Mouse (Mus musculus) hindbrain, postnatal 0 days (tissue): ENCODE results near the gene Rhot2. TPM values are rescaled to one million over a fixed set of nuclear protein-coding genes. Genes with fewer than 3 reads are reported as not detected.
A peak's percentile ranks its signal among the peaks of the same experiment; 100 is the strongest.

Experiments
- ATAC-seq: fragments of 200-750 bp; cut with Nextera tagmentation; 2 replicates; pipeline ENCODE4 v1.8.0; 2017; ENCODE audit warnings: mild to moderate bottlenecking, moderate TSS enrichment, moderate library complexity
- DNase-seq: peaks from one replicate; pipeline ENCODE4 v3.0.0-alpha.2; 2015; ENCODE audit warnings: low spot score
- H3K27ac ChIP-seq: fragments of 300-500 bp; sonication (generic); 2 replicates; pipeline ENCODE4 v1.5.1; 2014; ENCODE audit warnings: mild to moderate bottlenecking
- H3K27me3 ChIP-seq: fragments of 300-500 bp; sonication (generic); 2 replicates; pipeline ENCODE4 v1.6.1; 2014; ENCODE audit warnings: low read length, mixed read lengths; ENCODE audit not compliant: insufficient read depth
- H3K36me3 ChIP-seq: fragments of 300-500 bp; sonication (generic); 2 replicates; pipeline ENCODE4 v1.6.1; 2014; ENCODE audit warnings: low read length, mixed read lengths; ENCODE audit not compliant: insufficient read depth
- H3K4me1 ChIP-seq: fragments of 300-500 bp; sonication (generic); 2 replicates; pipeline ENCODE4 v1.6.1; 2014; ENCODE audit warnings: antibody characterized with exemption, low read length, mixed read lengths; ENCODE audit not compliant: insufficient read depth
- H3K4me2 ChIP-seq: fragments of 300-500 bp; sonication (generic); 2 replicates; pipeline ENCODE4 v1.6.1; 2014; ENCODE audit warnings: low read depth, mild to moderate bottlenecking, low read length, moderate library complexity, mixed read lengths
- H3K4me3 ChIP-seq: fragments of 300-500 bp; sonication (generic); 2 replicates; pipeline ENCODE4 v1.5.1; 2014; ENCODE audit warnings: low read length
- H3K9ac ChIP-seq: fragments of 300-500 bp; sonication (generic); replicated peaks from 2 replicates; pipeline ENCODE4 v1.6.1; 2014; ENCODE audit warnings: mild to moderate bottlenecking, low read length, moderate library complexity, mixed read lengths
- H3K9me3 ChIP-seq: fragments of 300-500 bp; sonication (generic); 2 replicates; pipeline ENCODE4 v1.6.1; 2016; ENCODE audit warnings: low read length, mixed read lengths
- CTCF ChIP-seq: IDR thresholded peaks from 2 replicates; pipeline ENCODE4 v1.5.1; 2016; ENCODE audit warnings: antibody characterized with exemption, control low read depth, low read depth
- WGBS: fragments of 180-500 bp; shearing (Covaris S2); extraction: QIAGEN DNeasy Blood & Tissue Kit; methylation state at CpG from one replicate; pipeline ENCODE4 v1.1.7; 2014; 5-methylcytosine and 5-hydroxymethylcytosine counted together
- polyA plus RNA-seq: library from polyadenylated mRNA; unstranded; fragments of >200 nt; fragmentation: Nextera tagmentation; extraction: Ambion mirVana; gene quantifications from 2 replicates; pipeline ENCODE4 v1.2.1, GENCODE M21; 2015
- total RNA-seq: library from RNA; depleted of rRNA; stranded (reverse); fragments of >200 nt; gene quantifications from 2 replicates; pipeline ENCODE4 v1.2.3, GENCODE M21; 2014

The Rhot2 gene
- total and polyA plus RNA-seq, 2 experiments from 2014 or later, result 15.8 to 39.8 TPM

DNA sequence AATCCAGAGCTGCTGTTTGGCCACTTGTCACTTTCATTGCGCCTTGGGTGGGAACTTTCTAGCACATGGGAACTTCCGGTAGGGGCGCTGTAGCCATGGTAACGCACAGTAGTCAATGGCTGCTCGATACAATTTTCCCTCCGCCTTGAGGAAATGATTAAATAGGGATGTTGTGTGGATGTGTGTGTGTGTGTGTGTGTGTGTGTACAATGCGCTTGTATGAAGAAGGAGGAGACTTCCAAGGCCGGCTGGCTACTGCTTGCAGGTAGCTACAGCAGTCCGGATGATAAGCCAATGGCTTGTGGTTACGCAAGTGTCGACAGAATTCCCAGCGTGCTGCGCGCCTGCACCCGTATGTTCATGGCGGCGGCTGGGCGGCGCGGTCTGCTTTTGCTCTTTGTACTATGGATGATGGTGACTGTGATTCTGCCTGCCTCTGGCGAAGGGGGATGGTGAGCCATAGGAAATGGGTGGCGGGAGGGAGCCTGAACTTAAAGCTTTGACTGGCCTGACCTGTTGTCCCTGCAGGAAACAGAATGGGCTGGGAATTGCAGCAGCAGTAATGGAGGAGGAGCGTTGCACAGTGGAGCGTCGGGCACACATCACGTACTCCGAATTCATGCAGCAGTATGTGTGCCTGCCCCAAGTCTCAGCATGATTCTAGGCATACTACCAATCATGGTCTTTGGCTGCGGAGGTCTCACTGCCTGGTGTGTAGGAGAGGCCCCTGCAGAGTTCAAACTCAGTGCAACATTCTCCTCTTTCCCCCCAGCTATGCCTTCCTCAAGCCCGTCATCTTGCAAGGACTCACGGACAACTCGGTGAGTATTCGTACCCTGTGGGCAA, 15.7 kb downstream of the Rhot2 start, which contains the start of gene Jmjd8:
Gene Jmjd8 (plus strand): TSS at position 156 of the 846 bp plus-strand sequence.
- ATAC-seq, result peak; percentile 67
- peak within 1 kb of the TSS; percentile 46 for H3K4me3 ChIP-seq
- H3K9ac ChIP-seq, result peak within 1 kb of the TSS; percentile 80
- peak within 1 kb of the TSS; percentile 96 for H3K27ac ChIP-seq
- peak within 1 kb of the TSS; percentile 80 for H3K4me2 ChIP-seq
- peaks cover 34% of the 10 kb centered on the region for H3K4me1 ChIP-seq
- no peaks in the 10 kb centered on the region for H3K27me3 ChIP-seq
- peak; percentile 72 for TF ChIP-seq CTCF
- peaks cover 25% of the 10 kb centered on the region; the same call in 1 of the 2 replicates for H3K36me3 ChIP-seq
- DNase-seq, result peak; percentile 94
- no peaks in the 10 kb centered on the region for H3K9me3 ChIP-seq
- WGBS, result under 1% methylated on average over 32 of the region's 32 CpGs

DNA sequence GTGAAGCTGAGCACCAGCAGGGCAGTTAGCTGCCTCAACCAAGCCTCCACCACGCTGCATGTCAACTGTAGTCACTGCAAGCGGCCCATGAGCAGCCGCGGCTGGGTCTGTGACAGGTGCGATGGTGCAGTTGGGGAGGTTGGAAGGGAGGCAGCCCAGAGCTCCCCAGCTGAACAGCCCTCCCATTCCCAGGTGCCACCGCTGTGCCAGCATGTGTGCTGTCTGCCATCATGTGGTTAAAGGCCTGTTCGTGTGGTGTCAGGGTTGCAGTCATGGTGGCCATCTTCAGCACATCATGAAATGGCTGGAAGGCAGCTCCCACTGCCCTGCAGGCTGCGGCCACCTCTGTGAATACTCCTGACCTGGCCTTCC, 16.4 kb downstream of the Rhot2 start:
- DNase-seq (no peak), ATAC-seq (no peak)
- 75% methylated on average over 8 of the region's 8 CpGs for WGBS
- no peak for TF ChIP-seq CTCF
- Histone ChIP-seq H3K27ac (peak overlapping the region; percentile 96), H3K9me3 (no peaks in the 10 kb centered on the region), H3K27me3 (no peaks in the 10 kb centered on the region), H3K4me1 (peaks cover 35% of the 10 kb centered on the region), H3K4me3 (peak overlapping the region; percentile 46), H3K4me2 (peak overlapping the region; percentile 80), H3K9ac (peak overlapping the region; percentile 80), H3K36me3 (peaks cover 25% of the 10 kb centered on the region; the same call in 1 of the 2 replicates)

DNA sequence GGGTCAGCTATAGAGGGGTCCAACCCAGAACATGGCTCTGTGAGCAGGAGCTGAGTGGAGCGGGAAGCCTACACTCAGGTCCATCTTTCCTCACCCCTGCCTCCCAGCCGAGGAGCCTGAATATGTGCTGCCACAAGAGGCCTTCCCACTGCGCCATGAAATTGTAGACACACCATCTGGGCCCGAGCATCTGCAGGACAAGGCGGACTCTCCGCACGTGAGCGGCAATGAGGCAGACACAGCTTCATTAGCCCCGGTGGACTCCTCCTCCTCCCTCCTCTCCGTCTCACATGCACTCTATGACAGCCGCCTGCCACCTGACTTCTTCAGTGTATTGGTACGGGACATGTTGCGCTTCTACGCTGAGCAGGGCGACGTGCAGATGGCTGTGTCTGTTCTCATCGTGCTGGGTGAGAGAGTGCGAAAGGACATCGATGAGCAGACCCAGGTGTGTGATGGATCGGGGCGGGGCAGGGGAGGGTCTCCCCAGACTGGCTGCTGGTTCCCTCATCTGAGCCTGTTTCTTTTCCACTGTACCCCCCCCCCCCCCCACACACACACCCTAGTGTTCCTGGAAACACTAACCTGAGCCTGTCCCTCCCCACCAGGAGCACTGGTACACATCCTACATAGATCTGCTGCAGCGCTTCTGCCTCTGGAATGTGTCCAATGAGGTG, 17.0 kb downstream of the Rhot2 start:
- peaks cover 25% of the 10 kb centered on the region; the same call in 1 of the 2 replicates for H3K36me3 ChIP-seq
- H3K4me1 ChIP-seq, result peaks cover 35% of the 10 kb centered on the region
- no peak overlapping the region for H3K4me2 ChIP-seq
- DNase-seq, result no peak
- H3K27ac ChIP-seq, result peak overlapping the region; percentile 96; the same call in 1 of the 2 replicates
- ATAC-seq, result no peak
- no peak for TF ChIP-seq CTCF
- H3K9ac ChIP-seq, result peak overlapping the region; percentile 80; the same call in 1 of the 2 replicates
- no peaks in the 10 kb centered on the region for H3K9me3 ChIP-seq
- no peaks in the 10 kb centered on the region for H3K27me3 ChIP-seq
- 86% methylated on average over 22 of the region's 22 CpGs for WGBS
- H3K4me3 ChIP-seq, result no peak overlapping the region

DNA sequence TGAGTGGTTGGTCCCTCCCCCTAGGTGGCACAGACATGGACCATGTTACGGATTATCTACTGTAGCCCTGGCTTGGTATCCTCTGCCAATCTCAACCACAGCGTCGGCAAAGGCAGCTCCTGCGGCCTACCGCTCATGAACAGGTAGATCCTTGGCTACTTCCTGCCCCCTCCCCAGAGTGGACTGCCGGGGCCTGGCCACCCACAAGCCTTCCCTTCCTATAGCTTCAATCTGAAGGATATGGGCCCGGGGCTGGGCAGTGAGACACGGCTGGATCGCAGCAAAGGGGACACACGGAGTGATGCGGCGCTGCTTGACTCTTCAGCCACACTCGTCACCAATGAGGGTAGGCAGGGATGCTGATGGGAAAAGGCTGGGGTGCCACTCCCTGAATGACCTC, 17.6 kb downstream of the Rhot2 start:
- H3K4me2 ChIP-seq, result no peak overlapping the region
- no peaks in the 10 kb centered on the region for H3K9me3 ChIP-seq
- WGBS, result 91% methylated on average over 13 of the region's 13 CpGs
- H3K4me1 ChIP-seq, result peaks cover 34% of the 10 kb centered on the region
- no peaks in the 10 kb centered on the region for H3K27me3 ChIP-seq
- H3K4me3 ChIP-seq, result no peak overlapping the region
- no peak overlapping the region for H3K27ac ChIP-seq
- H3K36me3 ChIP-seq, result peaks cover 25% of the 10 kb centered on the region; the same call in 1 of the 2 replicates
- ATAC-seq (no peak), DNase-seq (no peak)
- no peak for TF ChIP-seq CTCF
- H3K9ac ChIP-seq, result no peak overlapping the region

DNA sequence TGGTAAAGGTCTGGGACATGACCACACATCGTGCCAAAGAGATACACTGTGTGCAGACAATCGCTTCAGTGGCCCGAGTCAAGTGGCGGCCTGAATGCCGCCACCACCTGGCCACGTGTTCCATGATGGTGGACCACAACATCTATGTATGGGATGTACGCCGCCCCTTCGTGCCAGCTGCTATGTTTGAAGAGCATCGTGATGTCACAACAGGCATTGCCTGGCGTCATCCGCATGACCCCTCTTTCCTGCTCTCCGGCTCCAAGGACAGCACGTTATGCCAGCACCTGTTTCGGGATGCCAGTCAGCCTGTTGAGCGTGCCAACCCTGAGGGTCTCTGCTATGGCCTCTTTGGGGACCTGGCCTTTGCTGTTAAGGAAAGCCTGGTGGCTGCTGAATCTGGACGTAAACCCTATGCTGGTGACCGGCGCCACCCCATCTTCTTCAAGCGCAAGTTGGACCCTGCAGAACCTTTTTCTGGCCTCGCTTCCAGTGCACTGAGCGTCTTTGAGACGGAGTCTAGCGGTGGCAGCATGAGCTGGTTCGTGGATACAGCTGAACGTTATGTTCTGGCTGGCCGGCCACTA, 18.6 kb downstream of the Rhot2 start:
- WGBS, result 95% methylated on average over 27 of the region's 27 CpGs
- no peak overlapping the region for H3K9ac ChIP-seq
- ATAC-seq (no peak), DNase-seq (no peak)
- peaks cover 22% of the 10 kb centered on the region; the same call in 1 of the 2 replicates for H3K36me3 ChIP-seq
- H3K4me1 ChIP-seq, result peaks cover 29% of the 10 kb centered on the region
- H3K4me3 ChIP-seq, result no peak overlapping the region
- H3K27me3 ChIP-seq, result no peaks in the 10 kb centered on the region
- no peak overlapping the region for H3K27ac ChIP-seq
- no peaks in the 10 kb centered on the region for H3K9me3 ChIP-seq
- no peak overlapping the region for H3K4me2 ChIP-seq
- TF ChIP-seq CTCF, result no peak

DNA sequence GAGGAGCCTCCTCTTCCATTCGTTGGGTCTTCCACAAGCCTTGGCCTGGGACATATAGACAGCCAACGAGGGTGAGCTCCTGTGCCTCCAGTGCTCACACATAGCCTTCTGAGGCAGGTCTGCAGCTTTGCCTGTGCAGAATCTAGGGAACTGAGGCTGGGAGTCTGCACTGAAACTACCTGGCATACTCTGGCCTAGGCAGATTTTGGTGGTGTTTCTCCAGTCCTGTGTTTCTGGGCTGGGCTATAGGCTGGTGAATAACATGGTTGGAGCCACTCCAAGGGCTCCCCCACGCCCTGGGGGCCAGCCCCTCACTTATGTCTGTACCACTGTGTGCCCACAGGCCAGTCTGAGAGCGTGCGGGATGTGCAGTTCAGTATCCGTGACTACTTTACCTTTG, 19.3 kb downstream of the Rhot2 start:
- Histone ChIP-seq H3K27me3 (no peaks in the 10 kb centered on the region), H3K4me3 (no peak overlapping the region), H3K9me3 (no peaks in the 10 kb centered on the region), H3K4me1 (peaks cover 29% of the 10 kb centered on the region), H3K36me3 (peaks cover 14% of the 10 kb centered on the region; the same call in 1 of the 2 replicates), H3K9ac (no peak overlapping the region), H3K4me2 (no peak overlapping the region), H3K27ac (no peak overlapping the region)
- WGBS, result 88% methylated on average over 6 of the region's 6 CpGs
- DNase-seq, result no peak
- no peak for ATAC-seq
- no peak for TF ChIP-seq CTCF
